In genomic region chr9:61163671-61164288, GRCm38 (mm10) we compare ENCODE assay signal across 9 mouse cellular contexts.
DNase-seq lines count a peak whose midpoint lies in the region; ATAC-seq and TF ChIP-seq lines count a peak whose summit lies in the region.
"Had no signal": no experiment of that assay in that cellular context is flagged by ENCODE, and none has a peak within 500 bp of the region (broad histone marks: within the 10 kb centered on the region; RNA-seq: fewer than 3 reads in every experiment).

No protein-coding gene starts in this region.

- H3K27me3 ChIP-seq in limb, embryonic 11.5 days (ENCODE audit: control insufficient read depth, insufficient read depth, low read length) = peaks cover 3% of the 10 kb centered on the region; the same call in 1 of the 2 replicates

- no peak; the same call in 1 of the 2 replicates for ATAC-seq in limb, embryonic 11.5 days (ENCODE audit: insufficient number of reproducible peaks, low FRiP score, low TSS enrichment, low read depth)

- peak; percentile 51 for DNase-seq in gastrocnemius, adult 18-20 months (ENCODE audit: low spot score)
- no peak for DNase-seq in gastrocnemius, postnatal 14 days
- DNase-seq in urinary bladder, postnatal 25 days (ENCODE audit: low spot score) = peak; percentile 28
- no peak for DNase-seq in urinary bladder, postnatal 10 days (ENCODE audit: low spot score)
- DNase-seq in limb, embryonic 11.5 days (ENCODE audit: low spot score) = peak; percentile 65
- DNase-seq in frontal cortex, postnatal 25 days (ENCODE audit: low spot score in 2 of 2) = no peak
- DNase-seq in adrenal gland, postnatal 25 days = no peak
- DNase-seq in layer of hippocampus, adult 2 months (ENCODE audit: low spot score in 2 of 2) = no peak
- DNase-seq: left cerebral cortex, postnatal 4 days had no signal

- peaks cover 47% of the 10 kb centered on the region for H3K4me1 ChIP-seq in limb, embryonic 11.5 days (ENCODE audit: control insufficient read depth, insufficient read depth, low read length)

- H3K36me3 ChIP-seq in limb, embryonic 11.5 days (ENCODE audit: control insufficient read depth, insufficient read depth, low read length) = no peaks in the 10 kb centered on the region

- no peak overlapping the region; the same call in 1 of the 2 replicates for H3K4me2 ChIP-seq in limb, embryonic 11.5 days (ENCODE audit: low read depth, severe bottlenecking)

- no peak for TF ChIP-seq CTCF in layer of hippocampus, adult 2 months (conservative IDR thresholded peaks at IDR 0.05)

- H3K9ac ChIP-seq in limb, embryonic 11.5 days (ENCODE audit: low read length) = no peak overlapping the region

- no peaks in the 10 kb centered on the region for H3K9me3 ChIP-seq in limb, embryonic 11.5 days (ENCODE audit: control insufficient read depth, low read length)

- no peak overlapping the region for H3K4me3 ChIP-seq in limb, embryonic 11.5 days (ENCODE audit: low read depth, low read length)
- no peak overlapping the region for H3K4me3 ChIP-seq in layer of hippocampus, adult 2 months

- intact Hi-C loops in gastrocnemius, postnatal 14 days (cut with DNase I; ENCODE audit: low total_unique reads) = no loop called here

- no peak overlapping the region for H3K27ac ChIP-seq in limb, embryonic 11.5 days (replicated peaks; ENCODE audit: low read depth, low read length)
- H3K27ac ChIP-seq in layer of hippocampus, adult 2 months = no peak overlapping the region

- WGBS in limb, embryonic 11.5 days = 11% methylated on average over 19 of the region's 19 CpGs

Comparison
In these comparisons a context has a peak if more than half of its experiments do, and no peak if none do; other contexts are left out.
1. DNase-seq: peak in gastrocnemius, adult 18-20 months (single experiment), urinary bladder, postnatal 25 days (single experiment) and limb, embryonic 11.5 days (single experiment); none in gastrocnemius, postnatal 14 days (single experiment), urinary bladder, postnatal 10 days (single experiment), frontal cortex, postnatal 25 days (0 of 2), adrenal gland, postnatal 25 days (single experiment) and layer of hippocampus, adult 2 months (0 of 2).